Mouse (Mus musculus) layer of hippocampus, adult 9-10 months (tissue): ENCODE results near the gene Nipsnap3a.

Source experiments
- DNase-seq: peaks from one replicate; pipeline ENCODE4 v3.0.0; 2022; ENCODE audit warnings: low spot score

Nipsnap3a gene

DNA sequence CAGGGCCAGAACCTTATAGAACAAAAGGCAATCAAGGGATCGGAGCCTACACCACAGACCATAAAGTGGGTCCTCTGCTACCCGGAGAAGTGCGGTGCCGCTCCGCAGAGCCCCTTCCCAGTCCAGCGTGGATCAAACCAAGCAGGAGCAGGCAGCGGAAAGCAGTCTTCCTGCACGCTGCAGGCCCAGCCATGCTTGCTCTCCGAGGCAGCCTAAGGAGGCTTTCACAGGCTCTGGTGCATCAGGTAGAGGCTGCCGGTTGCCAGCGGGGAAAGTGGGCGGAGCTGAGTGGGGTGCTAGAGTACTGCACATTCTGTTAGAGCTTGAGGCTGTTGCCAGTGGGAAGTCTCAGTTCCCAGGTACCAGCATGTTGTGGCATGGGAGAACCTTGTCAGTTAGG, at the start of gene Nipsnap3a:
Nipsnap3a (plus strand) TSS at position 25 of the 400 bp plus-strand sequence.
- DNase-seq = no peak

DNA sequence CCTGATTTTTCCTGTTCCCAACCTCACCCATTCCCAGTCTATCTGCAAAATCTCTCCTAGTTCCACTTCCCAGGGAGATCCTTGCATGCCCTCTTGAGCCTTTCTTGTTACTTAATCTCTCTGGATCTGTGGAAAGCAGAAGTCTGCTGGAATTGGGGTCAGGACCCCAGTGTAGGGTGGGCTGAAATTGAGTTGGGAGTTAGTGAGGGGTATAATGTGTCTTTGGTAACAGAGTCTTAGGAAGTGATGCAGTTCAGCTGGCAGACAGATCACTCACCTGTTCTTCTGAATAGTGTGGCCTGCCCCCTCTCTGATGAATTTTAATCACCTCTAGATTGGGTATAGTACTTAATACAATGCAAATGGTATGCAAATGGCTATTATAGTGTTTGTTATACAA, 42.4 kb upstream of the Nipsnap3a start:
- DNase-seq = no peak

DNA sequence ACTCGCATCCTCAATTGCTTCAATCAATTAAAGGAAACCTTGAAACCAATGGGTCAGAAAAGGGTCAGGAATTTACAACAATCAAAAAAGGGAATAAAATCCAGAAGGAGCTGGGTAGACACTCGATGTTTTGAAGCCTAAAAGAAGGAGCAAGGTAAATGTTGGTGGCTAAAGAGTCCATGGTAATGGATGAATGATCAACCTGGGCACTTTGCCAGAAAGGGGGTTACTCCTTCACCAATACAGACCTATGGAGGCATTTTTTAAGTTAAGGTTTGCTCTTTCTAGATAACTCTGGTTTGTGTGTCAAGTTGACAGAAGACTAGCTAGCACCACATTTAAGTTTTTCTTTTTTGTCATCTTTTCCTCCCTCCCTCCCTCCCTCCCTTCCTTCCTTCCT, 40.1 kb upstream of the Nipsnap3a start:
- DNase-seq = no peak

DNA sequence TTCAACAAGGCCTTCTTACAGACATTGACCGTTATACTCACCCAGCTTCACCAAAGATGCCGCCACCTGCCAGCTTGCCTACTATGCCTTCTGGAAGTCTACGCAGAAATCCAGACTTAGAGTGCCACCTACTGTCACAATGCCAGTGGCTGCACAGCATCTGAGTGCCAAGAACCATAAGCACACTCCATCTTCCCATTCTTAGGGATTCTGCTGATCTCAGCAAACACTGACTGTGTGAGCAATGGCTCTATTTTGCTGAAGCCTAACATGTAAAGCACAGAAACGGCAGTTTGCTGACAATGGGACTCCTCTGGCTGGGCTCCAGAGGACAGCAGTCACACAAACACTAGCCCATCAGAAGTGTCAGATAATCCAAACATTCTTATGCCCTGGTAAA, 30.4 kb upstream of the Nipsnap3a start:
- DNase-seq = peak; percentile 37

DNA sequence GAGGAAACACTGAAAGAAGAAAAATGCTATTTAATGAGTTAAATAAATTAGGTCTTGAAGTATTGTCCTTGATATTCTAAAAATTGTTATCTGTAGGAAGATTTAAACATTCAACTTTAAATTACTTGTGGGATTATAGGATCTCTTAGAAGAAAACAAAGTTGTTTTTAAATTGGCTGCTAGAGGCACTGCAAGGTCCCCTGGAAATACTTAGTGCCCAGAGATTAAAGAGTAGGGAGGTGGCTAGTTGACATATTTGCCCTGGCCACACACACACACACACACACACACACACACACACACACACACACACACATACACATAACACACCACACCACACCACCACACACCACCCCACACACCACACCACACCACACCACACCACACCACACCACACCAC, 24.8 kb upstream of the Nipsnap3a start, which contains the start of gene Olfr270:
Olfr270 (plus strand) TSS at position 301 of the 400 bp plus-strand sequence.
- no peak for DNase-seq

DNA sequence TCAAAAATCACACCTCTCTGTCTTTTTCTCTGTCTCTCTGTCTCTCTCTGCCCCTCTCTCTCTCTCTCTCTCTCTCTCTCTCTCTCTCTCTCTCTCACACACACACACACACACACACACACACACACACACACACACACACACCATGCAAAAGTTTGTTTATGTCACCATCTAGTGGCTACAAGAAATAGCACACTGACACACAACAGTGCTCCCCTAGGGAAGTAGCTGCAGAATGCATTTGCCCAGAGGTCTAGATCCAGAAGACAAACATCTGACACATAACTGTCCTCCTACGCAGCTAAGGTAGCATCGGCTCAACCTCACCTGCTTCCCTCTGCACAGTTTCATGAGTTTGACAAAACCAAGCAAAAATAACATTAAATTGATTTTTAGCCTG, 3.9 kb upstream of the Nipsnap3a start:
- peak; percentile 2 for DNase-seq

DNA sequence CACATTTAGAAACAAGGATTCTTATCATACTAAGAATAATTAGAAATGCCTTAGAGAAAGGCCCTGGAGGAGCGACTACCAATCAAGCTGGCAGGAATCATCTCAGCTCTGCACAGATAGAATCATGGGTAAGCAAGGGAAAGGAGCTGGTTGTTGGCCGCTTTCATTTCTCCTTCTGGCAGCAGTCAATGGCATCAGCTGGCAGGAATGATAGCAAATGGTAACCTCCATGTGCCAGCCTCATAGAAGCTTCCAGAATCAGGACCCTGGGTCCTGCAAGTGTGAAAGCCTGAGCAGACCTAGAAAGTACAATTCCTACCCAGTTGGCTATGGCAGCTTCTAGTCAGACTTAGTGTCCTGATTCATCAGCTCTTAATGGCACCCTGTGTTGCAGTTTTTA, 2.8 kb upstream of the Nipsnap3a start:
- DNase-seq = no peak

DNA sequence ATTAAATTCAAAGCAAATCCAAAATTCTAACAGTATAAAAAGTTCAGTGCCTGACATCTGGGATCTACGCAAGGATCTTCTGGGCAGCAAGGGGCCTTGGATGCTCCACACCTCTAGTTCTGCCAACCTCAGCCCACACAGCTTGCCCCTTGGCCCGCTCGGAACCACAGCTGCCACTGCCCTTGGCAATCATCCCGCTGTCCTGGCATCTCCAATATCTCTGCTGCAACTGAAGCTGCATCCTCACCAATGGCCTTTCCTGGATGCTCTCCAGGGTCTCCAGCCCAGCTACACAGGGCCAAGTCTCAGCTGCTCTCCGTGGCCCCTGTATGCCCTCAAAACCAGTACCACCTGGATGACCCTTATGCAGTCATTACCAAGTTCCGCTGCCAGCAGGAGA, 10.4 kb downstream of the Nipsnap3a start:
- no peak for DNase-seq

DNA sequence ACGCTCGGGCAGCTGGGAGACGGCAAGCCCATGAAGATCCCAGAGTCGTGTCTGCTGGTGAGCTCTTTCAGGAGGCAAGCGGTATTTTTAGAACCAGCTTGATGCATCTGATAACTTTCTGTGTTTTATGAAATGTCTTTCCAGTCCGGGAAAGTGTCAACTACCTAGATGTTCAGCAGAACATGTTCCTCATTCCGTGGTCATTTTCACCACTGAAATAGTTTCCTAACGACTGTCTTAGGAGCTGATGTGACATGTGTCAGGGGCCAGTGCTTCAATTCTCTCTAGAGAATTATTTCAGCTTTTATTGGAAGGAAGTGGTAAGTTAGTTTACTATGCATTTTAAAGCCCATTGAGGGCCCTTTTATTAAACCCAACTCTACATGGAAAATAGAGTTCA, 11.1 kb downstream of the Nipsnap3a start:
- no peak for DNase-seq

DNA sequence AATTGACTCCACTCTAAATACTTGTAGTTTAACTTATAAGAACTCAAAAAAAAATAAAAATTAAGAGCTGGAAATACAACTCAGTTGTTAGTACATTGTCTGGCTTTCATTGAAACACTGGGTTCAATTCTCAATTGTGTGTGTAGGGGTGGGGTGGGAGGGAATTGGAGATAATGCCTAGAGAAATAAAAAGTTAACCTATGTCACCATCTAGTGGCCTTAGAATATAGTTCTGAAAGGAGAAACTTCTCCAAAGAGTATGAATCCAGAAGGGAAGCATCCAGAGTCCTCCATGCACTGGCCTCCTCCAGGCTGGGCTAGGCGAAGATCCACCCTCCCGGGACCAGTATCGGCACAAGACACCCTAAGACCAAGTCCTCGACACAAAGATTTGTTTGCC, 20.1 kb downstream of the Nipsnap3a start:
- no peak for DNase-seq

DNA sequence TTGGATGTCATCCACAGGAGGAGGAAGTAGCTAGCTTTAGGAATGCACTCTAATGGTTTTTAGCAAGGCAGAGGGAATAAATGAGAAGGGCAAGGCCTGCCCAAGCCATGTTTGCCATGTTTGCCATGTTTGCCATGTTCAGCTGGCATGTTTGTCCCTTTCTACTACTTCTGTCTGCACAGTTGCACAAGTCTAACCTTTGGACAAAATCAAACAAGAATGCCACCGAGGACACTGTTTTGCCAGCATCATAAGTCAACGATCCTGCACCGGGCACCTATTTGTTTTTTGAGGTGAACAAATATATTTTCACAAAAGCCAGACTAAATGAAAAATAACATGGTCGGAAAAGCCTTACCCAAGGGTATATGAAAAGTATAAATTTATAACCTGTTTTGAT, 20.8 kb downstream of the Nipsnap3a start:
- DNase-seq = no peak

DNA sequence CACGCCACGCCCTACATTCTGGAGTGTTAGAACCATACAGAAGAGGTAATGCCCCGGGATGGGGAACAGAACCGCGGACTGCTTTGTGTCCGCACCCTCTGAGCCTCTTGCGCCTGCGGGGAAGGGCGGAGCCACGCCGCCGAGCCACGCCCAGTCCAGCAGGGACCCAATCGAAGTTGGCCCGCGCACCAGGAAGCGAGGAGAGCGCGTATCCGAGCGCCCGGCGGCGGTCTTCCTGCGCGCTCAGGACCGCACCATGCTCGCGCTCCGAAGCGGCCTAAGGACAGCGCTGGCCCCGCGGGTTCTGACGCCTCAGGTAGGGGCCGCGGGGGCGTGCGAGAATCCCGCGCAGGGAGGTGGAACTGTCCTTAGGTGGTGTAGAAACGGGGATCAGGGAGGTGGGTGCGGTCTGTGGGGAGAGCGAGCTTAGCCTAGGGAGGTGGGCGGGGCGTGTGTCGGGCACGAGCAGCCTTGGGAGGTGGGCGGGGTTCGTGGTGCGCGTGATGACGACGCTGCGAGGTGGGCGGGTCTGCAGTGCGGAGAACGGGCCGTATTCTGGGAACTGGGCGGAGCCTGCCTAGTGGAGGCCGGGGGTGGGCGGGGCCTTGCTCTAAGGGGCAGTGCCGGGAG, 22.8 kb downstream of the Nipsnap3a start, which contains the start of gene Nipsnap3b:
Nipsnap3b (plus strand) TSS at position 149 of the 630 bp plus-strand sequence.
- DNase-seq = peak; percentile 85

DNA sequence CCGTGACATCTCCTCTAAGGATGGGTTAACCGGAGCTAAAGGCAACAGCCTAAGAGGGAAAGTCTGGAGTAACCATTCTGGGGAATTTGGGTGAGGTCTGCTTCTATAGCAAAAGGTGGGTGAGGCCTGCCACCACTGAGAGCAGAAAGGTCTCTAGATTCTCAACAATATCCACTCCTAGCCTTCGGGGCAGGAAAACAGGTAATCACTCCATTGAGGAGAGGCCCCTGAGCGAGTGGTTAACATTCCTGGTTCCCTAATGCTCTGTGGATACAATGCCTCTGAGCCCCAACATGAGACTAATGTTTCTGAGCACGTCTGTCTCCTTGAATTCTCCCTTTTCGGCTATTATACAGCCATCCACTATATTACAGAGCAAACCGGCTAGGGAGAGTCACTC, 25.3 kb downstream of the Nipsnap3a start:
- DNase-seq = no peak

DNA sequence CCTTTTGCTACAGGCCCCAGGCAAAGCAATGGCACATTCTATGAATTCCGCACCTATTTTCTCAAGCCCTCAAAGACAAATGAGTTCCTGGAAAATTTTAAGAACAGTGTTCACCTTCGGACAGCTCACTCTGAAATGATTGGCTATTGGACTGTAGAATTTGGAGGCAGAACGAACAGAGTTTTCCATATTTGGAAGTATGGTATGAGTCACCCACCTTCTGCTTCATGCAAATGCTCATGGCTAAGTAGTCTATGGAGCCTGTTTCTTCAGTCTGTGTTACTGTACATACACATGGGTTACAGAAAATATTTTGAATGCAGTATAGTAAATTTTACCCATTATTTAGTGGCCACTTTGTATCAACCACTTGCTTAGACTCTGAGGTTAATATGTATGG, 26.0 kb downstream of the Nipsnap3a start:
- no peak for DNase-seq

DNA sequence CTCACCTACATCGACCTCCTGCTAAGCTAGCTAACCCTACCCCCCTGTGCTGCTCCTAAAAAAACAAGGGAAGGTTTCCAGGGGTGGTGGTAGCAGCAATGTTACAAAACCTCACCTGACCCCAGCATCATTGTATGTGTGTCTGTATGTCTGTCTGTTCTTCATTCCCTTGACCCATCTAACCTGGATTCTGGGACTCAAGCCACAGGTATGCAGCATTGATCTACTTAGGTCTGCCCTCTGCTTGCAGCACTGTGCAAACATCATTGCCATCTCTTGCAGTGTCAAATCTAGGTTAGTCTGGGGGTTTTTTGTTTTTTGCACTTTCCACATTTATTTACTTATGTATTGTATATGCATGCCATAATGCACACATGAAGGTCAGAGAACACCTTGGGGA, 29.3 kb downstream of the Nipsnap3a start:
- DNase-seq = no peak

DNA sequence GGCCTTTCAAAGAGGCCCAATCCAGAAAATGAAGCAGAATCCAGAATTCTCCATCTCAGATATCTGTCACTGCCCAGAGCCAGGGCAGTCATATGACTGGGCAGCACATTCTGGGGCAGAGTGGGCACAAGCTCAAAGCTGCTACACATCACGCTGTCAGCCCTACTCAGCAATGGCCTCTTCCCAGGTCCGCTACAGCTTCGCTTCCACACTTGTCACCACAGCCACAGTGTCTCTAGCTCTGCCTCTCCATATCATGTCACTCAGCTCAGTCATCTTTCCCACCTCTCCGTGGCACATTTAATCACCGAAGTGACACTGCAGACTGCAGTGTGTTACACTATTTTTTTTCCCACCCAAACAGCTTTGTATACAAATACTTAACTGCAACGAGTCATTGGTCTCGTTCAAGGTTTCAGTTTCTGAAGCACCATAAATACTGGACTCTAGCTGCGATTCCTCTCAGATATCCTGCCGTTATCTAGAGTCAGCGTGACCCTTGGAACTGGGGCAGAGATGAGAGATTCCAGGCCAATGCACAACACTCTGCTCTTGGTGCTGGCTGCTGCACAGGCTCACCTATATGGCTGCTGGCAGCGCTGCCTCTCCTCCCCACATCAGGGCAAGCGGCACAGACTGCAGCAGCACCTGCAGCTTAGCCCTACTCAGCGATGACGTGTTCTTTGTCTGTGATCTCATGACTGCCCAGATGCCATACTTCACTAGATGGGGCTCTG, 34.3 kb downstream of the Nipsnap3a start:
- no peak for DNase-seq

DNA sequence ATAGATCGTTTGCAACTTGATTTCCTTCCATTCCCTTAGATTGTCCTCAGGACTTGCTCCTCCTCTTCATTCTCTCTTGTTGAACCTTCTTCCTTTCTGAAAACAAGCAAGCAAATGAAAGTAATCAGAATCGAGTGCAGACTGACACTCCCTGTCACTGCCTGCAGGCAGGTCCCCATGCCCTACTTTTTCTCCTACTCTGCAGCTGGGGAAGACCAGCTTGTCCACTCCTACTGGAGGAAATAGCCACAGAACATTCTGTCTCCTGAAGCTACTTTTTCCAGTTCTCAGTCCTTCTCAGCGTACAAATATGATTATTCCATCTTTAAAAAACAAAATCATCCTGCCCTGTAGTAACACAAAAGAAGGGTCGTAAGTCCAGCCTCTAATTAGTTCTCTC, 35.3 kb downstream of the Nipsnap3a start:
- DNase-seq = no peak

DNA sequence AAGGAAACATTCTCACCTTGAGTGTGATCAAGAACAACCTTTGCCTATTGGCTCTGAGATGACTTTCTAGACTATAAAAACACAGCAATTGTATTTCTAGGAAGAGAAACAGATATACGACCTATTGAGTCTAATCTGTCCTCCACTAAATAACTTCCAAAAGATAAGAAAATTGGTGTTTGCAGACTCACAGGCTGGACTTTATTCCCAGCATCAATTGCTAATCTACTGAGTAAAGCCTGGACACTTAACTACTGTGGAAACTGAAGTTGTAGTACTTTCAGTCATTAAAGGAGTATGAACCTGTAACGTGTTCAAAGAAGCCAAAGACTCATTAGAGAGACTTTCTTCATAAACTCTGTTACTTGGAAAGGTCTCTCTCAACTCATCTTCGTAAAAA, 38.7 kb downstream of the Nipsnap3a start:
- no peak for DNase-seq

DNA sequence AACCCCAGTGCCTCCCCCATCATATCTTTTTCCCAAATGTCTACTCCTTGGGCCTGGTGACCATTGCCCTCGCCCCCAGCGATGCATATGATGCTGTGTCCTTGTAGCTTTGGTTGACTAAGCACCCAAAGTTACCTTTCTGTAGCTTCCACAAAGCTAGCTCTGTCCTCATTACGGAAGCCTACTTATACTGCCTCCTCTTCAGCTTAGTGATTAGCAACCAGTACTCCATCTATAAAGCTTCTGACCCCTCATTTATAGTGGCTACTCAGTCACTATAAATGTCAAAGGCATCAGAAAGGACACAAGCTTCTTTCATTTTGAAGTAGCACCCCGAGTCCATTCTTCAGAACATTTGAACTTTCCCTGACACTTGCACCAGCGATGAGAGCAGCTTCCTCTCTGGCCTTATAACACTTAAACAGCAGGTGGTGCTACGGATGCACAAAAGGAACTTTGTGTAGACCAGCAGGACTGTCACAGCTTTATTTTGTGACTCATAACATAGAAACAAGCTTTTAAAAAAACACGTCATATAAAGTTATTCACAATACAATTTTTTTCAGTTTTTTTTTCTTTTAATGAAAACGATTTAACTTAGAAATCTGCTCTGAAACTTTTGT, 41.4 kb downstream of the Nipsnap3a start:
- no peak for DNase-seq

DNA sequence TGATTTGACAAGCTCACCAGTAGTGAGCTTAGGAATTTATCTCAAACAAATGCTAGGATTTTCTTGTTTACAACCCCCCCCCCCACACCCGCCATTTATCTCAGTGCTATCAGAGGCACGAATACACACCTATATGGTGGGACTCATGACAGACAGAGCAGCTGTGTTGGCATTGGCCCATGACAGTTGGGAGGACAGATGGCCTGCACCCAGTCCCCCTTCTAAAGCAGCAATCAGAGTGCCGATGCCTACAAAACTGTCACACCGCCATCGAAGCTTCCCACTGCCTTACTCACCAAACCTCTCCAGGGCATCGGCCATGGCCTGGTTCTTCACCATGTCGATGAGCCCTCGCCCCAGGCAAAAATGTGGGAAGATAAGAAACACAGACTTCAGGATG, 54.7 kb downstream of the Nipsnap3a start:
- DNase-seq = no peak

DNA sequence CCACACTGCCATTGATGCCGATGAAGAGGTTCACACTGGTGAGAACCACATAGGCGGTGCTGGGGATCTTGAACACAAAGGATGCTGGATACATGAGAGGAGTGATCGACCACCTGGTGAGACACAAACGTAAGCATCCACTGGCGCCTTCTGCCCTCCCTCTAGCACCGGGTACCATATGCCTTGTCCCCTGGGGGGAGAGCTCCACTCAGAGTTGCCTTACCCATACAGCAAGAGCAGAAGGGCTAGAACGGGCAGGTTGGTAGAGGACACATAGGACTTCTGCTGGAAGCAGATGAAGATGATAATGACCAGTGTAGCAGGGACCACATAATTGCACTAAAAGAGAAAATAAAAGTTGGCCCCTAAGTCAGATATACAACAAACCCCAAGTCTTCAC, 56.7 kb downstream of the Nipsnap3a start:
- no peak for DNase-seq

DNA sequence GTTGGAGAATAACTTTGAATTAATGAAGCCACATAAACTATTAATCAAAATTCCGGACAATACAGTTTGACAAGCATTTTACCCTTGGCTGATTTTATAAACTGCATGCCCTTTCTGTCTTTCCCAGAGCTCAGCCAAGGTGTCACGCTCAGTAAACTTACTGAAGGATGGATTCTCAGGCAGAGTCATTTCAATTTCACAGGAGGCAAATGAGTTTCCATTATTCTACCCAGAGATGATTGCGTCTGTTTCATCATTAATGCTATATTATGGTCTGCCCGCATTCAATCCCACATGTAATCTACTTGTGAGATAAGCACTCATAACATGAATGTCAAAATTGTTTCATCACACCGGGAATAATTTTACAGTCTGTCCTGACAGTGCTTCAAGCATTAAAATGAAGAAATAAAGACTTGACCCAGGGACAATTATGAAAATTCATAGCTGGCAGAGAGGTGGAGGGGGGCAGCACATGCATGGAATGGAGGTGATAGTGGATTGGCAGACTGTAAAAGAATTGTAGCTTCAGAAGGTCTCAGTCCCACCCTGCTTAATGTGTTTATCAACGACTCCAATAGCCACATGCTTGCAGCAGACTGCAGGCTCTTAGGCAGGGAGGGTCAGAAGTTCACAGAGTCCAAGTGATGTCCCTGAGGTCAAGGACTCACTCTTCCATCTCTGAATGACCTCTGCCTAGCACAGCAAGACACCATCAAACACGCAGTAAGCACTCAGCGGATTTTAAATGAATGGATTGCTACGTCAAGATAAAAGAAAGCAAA, 57.4 kb downstream of the Nipsnap3a start:
- no peak for DNase-seq
